Mouse (Mus musculus) hindbrain, embryonic 13.5 days (tissue): Measurements from ENCODE around the gene Nat8f6. TPM values are rescaled to one million over a fixed set of nuclear protein-coding genes. Genes with fewer than 3 reads are reported as not detected.
"Not testable (repeated sequence)": the region's sequence is repeated elsewhere in the genome, so short reads cannot be mapped to it uniquely, and the experiment has no call there.

ENCODE experiments used
- ATAC-seq: fragments of 200-750 bp; cut with Nextera tagmentation; 2 replicates; pipeline ENCODE4 v1.8.0; 2017; ENCODE audit warnings: moderate TSS enrichment; ENCODE audit not compliant: low FRiP score
- H3K27ac ChIP-seq: fragments of 300-500 bp; sonication (generic); 2 replicates; pipeline ENCODE4 v1.5.1; 2015; ENCODE audit warnings: inconsistent platforms, mild to moderate bottlenecking, moderate library complexity
- H3K27me3 ChIP-seq: fragments of 300-500 bp; sonication (generic); 2 replicates; pipeline ENCODE4 v1.6.1; 2015; ENCODE audit warnings: mild to moderate bottlenecking, inconsistent platforms
- H3K36me3 ChIP-seq: fragments of 300-500 bp; sonication (generic); 2 replicates; pipeline ENCODE4 v1.6.1; 2015; ENCODE audit warnings: mild to moderate bottlenecking, inconsistent platforms
- H3K4me1 ChIP-seq: fragments of 300-500 bp; sonication (generic); replicated peaks from 2 replicates; pipeline ENCODE4 v1.6.1; 2015; ENCODE audit warnings: inconsistent platforms
- H3K4me2 ChIP-seq: fragments of 300-500 bp; sonication (generic); 2 replicates; pipeline ENCODE4 v1.6.1; 2015; ENCODE audit warnings: inconsistent platforms, mild to moderate bottlenecking, moderate library complexity
- H3K4me3 ChIP-seq: fragments of 300-500 bp; sonication (generic); 2 replicates; pipeline ENCODE4 v1.5.1; 2015; ENCODE audit warnings: mild to moderate bottlenecking, inconsistent platforms
- H3K9ac ChIP-seq: fragments of 300-500 bp; sonication (generic); 2 replicates; pipeline ENCODE4 v1.6.1; 2015; ENCODE audit warnings: mild to moderate bottlenecking, inconsistent platforms
- H3K9me3 ChIP-seq: fragments of 300-500 bp; sonication (generic); 2 replicates; pipeline ENCODE4 v1.6.1; 2016; ENCODE audit warnings: inconsistent platforms
- WGBS: fragments of 180-500 bp; shearing (Covaris S2); methylation state at CpG from one replicate; pipeline ENCODE4 v1.1.7; 2015; 5-methylcytosine and 5-hydroxymethylcytosine counted together
- polyA plus RNA-seq: library from polyadenylated mRNA; unstranded; fragments of >200 nt; fragmentation: Nextera tagmentation; extraction: Ambion mirVana; gene quantifications from 2 replicates; pipeline ENCODE4 v1.2.1, GENCODE M21; 2015

Gene Nat8f6
- polyA plus RNA-seq: not detected in 2 replicates

DNA sequence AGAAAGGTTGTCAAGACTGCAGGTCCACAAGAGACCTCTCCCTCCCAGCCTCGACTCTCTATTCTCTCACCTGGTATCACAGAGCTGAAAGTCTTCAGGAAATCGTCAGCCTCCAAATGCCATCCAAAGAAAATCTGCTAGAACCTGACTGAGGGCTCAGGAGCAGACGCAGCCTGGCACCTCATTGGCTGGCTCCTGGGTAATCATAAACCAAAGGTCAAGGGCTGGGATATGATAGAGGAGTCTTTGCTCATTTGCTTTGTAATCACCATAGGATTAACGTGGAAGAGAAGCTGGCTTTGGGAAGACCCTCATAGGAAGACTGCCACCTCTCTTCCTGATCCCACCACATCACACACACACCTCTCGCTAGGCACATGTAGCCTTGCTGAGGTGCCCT is at the start of gene Nat8f6, which contains the start of gene Nat8f5:
Gene Nat8f6 (minus strand): TSS at position 118 of the 400 bp plus-strand sequence.
Gene Nat8f5 (minus strand): TSS at position 136 of the 400 bp plus-strand sequence.
- ATAC-seq: no peak

DNA sequence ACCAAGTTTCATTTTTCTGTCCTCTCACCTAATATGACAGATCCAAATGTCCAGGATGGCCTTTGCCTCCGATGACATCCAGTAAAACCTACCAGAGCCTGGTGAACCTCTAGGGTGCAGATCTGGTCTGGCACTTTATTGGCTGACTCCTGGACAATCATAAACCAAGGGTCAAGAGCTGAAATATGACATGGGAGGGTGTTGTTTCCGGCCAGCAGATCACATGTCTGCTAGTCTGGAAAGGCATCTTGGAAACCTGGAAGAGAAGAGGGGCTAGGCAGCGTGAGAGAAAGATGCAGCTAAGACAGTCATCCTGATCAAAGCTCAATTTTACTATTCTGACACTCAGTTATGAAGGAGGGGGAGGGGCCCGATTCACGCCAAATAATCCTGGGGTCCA is 48.3 kb upstream of the Nat8f6 start, which contains the start of gene Nat8f2:
Gene Nat8f2 (minus strand): TSS at position 153 of the 400 bp plus-strand sequence.
- not testable (repeated sequence) for ATAC-seq, H3K4me3 ChIP-seq, H3K4me1 ChIP-seq, H3K9me3 ChIP-seq, H3K27ac ChIP-seq, H3K4me2 ChIP-seq, H3K9ac ChIP-seq, H3K27me3 ChIP-seq, H3K36me3 ChIP-seq
- WGBS: 88% methylated on average over 5 of the region's 5 CpGs

More for the DNA sequence above, at the start of gene Nat8f6, which contains the start of gene Nat8f5:
- H3K9ac ChIP-seq: no peak within 1 kb of the TSS
- no peaks in the 10 kb centered on the region for H3K4me1 ChIP-seq
- H3K27ac ChIP-seq: no peak within 1 kb of the TSS
- no peaks in the 10 kb centered on the region for H3K36me3 ChIP-seq
- no peak within 1 kb of the TSS for H3K4me2 ChIP-seq
- no peaks in the 10 kb centered on the region for H3K9me3 ChIP-seq
- WGBS: 94% methylated on average over 5 of the region's 5 CpGs
- H3K4me3 ChIP-seq: no peak within 1 kb of the TSS
- H3K27me3 ChIP-seq: no peaks in the 10 kb centered on the region

DNA sequence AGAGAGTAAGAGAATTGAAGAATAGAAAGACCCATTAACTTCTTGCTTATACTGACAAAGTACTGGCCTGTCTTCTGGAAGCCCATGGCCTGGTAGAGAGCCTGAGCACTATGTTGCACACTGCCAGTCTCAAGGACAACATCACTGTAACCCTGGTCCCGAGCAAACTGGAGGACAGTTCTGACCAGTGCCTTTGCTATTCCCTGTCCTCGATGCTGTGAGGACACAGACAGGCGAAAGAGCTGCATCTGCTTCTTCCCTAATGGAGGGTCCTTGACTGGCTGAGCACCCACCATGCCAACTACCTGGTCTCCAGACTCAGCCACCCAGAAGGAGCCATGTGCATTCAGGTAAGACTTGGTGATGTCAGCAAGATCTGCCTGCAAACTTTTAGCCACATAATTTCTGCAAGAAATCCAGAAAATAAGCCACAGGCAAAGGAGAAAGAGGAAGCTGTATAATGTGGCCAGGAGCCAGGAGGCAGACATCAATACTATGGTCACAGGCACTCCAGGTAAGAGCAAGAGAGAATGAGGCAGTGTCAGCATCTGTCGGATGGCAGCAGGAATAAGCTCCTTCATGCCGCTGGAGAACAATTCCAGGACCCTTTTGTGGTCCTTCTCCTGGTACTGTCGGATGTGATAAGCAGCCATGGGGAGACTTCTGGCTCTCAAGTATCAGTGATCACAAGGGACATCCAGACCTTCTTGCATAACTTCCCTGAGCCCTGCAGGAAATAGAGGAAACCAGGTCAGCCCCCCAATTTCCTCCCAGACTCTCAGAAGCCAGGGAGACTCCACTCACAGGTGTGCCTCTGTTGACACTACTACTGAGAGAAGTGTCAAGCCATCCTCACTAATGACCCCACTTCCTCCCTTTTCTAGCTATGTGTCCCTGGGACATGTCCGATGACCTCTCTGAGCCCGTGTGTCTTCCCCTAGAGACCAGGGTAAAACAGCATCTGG is 47.3 kb upstream of the Nat8f6 start:
- no peaks in the 10 kb centered on the region for H3K4me1 ChIP-seq
- no peak overlapping the region for H3K27ac ChIP-seq
- H3K9me3 ChIP-seq: no peaks in the 10 kb centered on the region
- H3K36me3 ChIP-seq: no peaks in the 10 kb centered on the region
- H3K4me3 ChIP-seq: no peak overlapping the region
- WGBS: 89% methylated on average over 8 of the region's 8 CpGs
- ATAC-seq: no peak
- no peak overlapping the region for H3K4me2 ChIP-seq
- H3K9ac ChIP-seq: no peak overlapping the region
- no peaks in the 10 kb centered on the region for H3K27me3 ChIP-seq

DNA sequence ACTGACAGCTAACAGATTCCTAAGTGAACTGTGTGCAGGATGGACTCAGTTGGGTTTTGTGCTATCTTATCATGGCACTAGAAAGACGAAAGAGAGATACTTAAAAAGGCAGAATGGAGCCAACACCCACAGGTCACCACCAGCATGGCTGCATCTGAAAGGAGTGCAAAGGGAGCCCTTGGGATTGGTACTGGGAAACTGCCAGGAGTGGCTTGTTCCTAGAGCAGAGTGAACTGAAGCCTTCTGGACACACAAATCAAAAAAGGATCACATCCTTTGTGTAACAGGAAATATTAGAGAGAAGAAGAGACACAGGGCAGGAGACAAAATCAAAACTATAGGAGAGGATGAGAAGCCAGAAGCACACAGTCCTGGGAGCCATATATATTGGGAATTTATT is 46.2 kb upstream of the Nat8f6 start:
- WGBS: 56% methylated on average over 1 of the region's 1 CpGs
- not testable (repeated sequence) for ATAC-seq

DNA sequence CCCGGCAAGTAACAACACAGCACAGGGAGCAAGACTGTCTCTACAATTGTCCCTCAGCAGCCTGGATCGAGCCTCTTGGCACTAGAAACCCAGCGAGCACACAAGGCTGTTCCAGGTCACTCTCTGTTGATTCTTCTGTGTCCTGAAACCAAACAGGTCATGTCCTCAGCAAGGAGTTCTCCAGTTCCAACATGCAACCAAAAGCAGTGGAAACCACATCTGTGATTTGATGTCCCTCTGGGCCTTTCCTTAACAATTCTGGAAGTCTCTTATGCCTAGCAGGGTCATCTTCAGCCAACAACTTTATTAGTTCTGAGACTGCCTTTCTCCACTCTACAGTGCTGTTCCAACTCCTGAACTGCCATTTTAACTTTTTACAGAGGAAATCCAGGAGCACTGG is 45.4 kb upstream of the Nat8f6 start:
- H3K9ac ChIP-seq, H3K4me3 ChIP-seq, H3K9me3 ChIP-seq, H3K4me2 ChIP-seq, H3K4me1 ChIP-seq, H3K27me3 ChIP-seq, H3K36me3 ChIP-seq, ATAC-seq, H3K27ac ChIP-seq: not testable (repeated sequence)
- WGBS: 80% methylated on average over 3 of the region's 3 CpGs

More for the DNA sequence above, 46.2 kb upstream of the Nat8f6 start:
- H3K4me3 ChIP-seq, H3K9ac ChIP-seq, H3K4me2 ChIP-seq, H3K4me1 ChIP-seq, H3K27me3 ChIP-seq, H3K9me3 ChIP-seq, H3K27ac ChIP-seq, H3K36me3 ChIP-seq: not testable (repeated sequence)

DNA sequence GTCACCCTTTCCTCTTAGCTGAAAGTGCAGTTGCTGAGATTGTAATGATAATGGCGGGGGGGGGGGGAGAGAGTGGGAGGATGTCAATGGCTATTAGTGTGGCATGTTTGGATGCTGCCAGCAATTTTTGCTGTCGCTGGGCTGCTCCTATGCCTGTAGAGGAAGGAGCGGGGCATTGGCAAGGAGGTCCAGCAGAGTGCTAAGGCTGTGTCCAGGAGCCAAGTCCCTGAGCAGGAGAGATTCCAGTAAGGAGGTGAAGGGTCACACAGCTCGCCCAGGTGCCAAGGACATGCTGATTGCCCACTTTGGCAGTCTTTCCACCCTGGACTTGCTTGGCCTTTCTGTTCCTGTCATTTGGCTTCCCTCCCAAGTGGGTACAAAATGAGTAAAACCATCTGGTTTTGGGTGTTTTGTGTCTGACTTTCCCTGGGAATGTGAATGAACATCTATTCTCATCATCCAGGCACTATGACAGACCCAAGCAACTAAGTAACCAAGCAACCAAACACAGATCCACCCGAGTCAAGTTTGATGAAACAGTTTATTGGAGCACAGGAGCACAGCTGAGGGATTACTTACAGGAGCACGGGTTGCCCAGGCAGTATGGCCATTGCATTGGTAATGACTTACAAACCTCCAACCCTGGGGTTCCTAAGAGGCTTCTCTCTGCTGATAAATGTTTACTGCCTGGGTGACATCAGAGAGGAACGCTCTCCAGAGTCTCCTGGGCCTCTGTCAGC is 44.3 kb upstream of the Nat8f6 start:
- not testable (repeated sequence) for H3K27ac ChIP-seq

DNA sequence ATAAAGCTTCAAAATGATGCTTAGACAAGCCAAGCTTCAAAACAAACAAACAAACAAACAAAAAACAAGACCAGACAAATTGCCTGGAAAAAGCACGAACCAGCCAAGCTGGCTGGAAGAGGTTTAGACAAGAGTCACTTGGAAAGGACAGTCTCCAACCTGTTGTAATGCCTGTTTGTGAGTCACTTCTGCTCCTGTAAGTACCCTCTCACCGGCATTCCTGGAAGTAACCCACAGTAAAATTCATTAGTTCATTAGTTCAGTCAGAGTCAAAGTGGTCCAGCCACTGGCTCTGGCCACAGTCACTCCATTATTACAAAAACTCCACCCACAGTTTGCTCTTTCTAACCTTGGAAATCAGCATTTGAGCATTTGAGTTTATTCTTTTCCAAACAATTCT is 43.1 kb upstream of the Nat8f6 start:
- no peak overlapping the region for H3K27ac ChIP-seq
- WGBS: 90% methylated on average over 2 of the region's 2 CpGs
- H3K36me3 ChIP-seq: no peaks in the 10 kb centered on the region
- no peaks in the 10 kb centered on the region for H3K4me1 ChIP-seq
- H3K27me3 ChIP-seq: no peaks in the 10 kb centered on the region
- H3K4me3 ChIP-seq: no peak overlapping the region
- no peak overlapping the region for H3K9ac ChIP-seq
- ATAC-seq: no peak
- no peaks in the 10 kb centered on the region for H3K9me3 ChIP-seq
- no peak overlapping the region for H3K4me2 ChIP-seq

More for the DNA sequence above, 44.3 kb upstream of the Nat8f6 start:
- H3K4me3 ChIP-seq, H3K36me3 ChIP-seq, H3K9ac ChIP-seq, H3K27me3 ChIP-seq, H3K4me2 ChIP-seq, H3K9me3 ChIP-seq, ATAC-seq, H3K4me1 ChIP-seq: not testable (repeated sequence)
- WGBS: 66% methylated on average over 6 of the region's 7 CpGs

DNA sequence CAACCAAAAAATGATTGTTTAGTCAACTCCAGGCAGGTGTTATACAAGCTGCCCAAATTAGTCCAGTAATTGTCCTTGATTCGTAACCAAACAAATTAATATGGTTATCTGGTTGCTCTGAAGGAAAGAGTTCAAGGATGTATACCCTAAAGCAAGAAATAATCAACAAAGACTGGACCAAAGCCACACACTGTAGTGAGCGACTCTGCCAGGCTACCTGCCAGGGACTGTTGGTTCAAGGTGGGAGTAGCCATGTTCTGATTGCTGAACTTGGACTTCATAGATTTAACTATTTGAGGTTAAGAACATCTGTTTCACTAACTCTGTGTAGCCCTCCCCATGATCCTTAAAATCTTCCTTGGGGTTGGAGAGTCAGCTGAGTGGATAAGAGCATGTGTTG is 42.4 kb upstream of the Nat8f6 start:
- Histone ChIP-seq H3K9me3 (no peaks in the 10 kb centered on the region), H3K4me3 (no peak overlapping the region), H3K27ac (no peak overlapping the region), H3K4me2 (no peak overlapping the region), H3K4me1 (no peaks in the 10 kb centered on the region), H3K36me3 (no peaks in the 10 kb centered on the region), H3K9ac (no peak overlapping the region), H3K27me3 (no peaks in the 10 kb centered on the region)
- WGBS: 86% methylated on average over 2 of the region's 2 CpGs
- ATAC-seq: no peak

DNA sequence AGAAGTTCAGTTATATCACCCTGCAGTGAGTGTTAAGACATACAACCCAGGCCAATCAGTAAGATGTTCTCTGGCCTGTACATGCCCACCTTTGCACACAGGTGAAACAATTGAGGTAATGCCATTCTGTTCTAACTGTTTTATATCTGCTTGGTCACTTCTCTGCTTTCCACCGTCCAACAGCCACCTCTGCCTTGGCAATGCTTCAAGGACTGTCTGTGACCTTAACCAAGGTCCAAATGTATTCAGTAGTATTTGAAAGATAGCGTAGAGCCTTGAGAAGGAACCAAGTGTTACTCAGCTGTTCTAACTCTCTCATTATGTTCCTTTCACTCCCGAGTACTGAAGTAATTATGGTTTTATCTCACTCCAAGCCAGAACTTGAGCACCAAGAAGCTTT is 41.8 kb upstream of the Nat8f6 start:
- Histone ChIP-seq H3K4me1 (no peaks in the 10 kb centered on the region), H3K4me3 (no peak overlapping the region), H3K4me2 (no peak overlapping the region), H3K36me3 (no peaks in the 10 kb centered on the region), H3K9me3 (no peaks in the 10 kb centered on the region), H3K27ac (no peak overlapping the region), H3K27me3 (no peaks in the 10 kb centered on the region), H3K9ac (no peak overlapping the region)
- 82% methylated on average over 3 of the region's 3 CpGs for WGBS
- ATAC-seq: no peak

DNA sequence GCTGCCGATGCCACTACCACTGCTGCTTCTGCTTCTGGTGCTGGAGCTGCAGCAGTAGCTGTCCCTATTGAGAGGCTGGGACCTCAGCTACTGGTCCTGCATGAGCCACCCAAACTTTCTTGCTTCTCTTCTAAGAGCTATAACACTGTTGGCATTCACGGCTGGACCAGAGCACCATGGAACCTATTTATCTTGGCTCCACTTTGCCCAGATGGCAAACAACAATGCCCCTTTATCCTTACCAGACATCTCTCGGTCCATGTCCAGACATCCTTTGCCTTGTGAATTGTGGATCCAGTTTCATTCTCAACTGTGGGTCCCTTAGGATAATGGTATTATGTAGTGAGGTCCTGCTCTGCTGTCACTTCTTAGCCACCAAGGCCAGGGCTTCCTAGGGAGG is 40.5 kb upstream of the Nat8f6 start:
- Histone ChIP-seq H3K4me1 (no peaks in the 10 kb centered on the region), H3K4me2 (no peak overlapping the region), H3K9ac (no peak overlapping the region), H3K4me3 (no peak overlapping the region), H3K27me3 (no peaks in the 10 kb centered on the region), H3K36me3 (no peaks in the 10 kb centered on the region), H3K9me3 (no peaks in the 10 kb centered on the region), H3K27ac (no peak overlapping the region)
- no peak for ATAC-seq
- 79% methylated on average over 3 of the region's 3 CpGs for WGBS

DNA sequence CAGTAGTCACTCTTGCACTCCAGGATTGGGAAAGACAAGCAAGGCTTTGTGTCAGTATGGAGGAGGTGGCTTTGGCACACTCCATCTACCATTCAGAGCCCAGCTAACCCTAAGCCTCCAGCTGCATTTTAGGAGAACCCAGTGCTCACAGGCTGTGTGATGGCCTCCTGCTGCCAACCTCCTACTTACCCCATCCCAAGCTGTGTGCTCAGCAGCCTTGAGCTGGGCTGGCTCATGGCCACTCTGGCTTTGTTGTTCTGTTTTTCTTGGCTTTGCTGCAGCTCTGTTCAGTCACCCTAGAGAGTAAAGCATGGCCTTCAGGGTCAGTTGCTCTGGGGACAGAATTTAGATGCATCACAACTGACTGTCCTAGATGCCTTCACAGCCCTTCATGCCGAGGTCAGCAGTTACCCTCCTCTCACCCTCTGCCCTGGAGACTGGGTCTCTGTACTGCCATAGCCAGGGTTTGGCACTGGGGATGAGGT is 35.5 kb upstream of the Nat8f6 start:
- H3K4me3 ChIP-seq: no peak overlapping the region
- no peaks in the 10 kb centered on the region for H3K36me3 ChIP-seq
- H3K4me1 ChIP-seq: no peaks in the 10 kb centered on the region
- 65% methylated on average over 1 of the region's 1 CpGs for WGBS
- no peaks in the 10 kb centered on the region for H3K27me3 ChIP-seq
- H3K27ac ChIP-seq: no peak overlapping the region
- ATAC-seq: peak; percentile 80
- no peak overlapping the region for H3K9ac ChIP-seq
- H3K4me2 ChIP-seq: no peak overlapping the region
- H3K9me3 ChIP-seq: no peaks in the 10 kb centered on the region

DNA sequence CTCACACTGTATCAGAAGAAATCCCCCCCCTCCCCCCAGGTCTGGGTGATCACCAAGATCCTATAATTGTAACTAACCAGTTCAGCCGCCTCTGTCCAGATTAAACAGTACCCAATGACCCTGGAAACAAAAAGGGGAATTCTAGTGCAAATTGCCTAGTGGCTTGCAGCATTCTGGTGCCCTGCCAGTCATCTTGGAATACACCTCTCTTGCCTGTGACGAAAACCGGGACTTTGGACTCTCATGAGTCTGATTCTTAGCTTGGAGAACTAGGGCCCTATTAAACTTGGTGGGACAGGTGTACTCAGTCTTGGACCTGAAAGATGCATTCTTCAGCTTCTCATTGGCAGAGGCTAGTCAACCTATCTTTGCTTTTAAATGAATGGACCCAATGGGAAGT is 32.7 kb upstream of the Nat8f6 start:
- Histone ChIP-seq H3K27ac (no peak overlapping the region), H3K9ac (no peak overlapping the region), H3K36me3 (no peaks in the 10 kb centered on the region), H3K4me1 (no peaks in the 10 kb centered on the region), H3K9me3 (no peaks in the 10 kb centered on the region), H3K4me3 (no peak overlapping the region), H3K27me3 (no peaks in the 10 kb centered on the region), H3K4me2 (no peak overlapping the region)
- 74% methylated on average over 3 of the region's 3 CpGs for WGBS
- ATAC-seq: no peak
